Mouse (Mus musculus): ENCODE data around the gene Plet1. TPM values are rescaled to one million over a fixed set of nuclear protein-coding genes. Genes with fewer than 3 reads are reported as not detected.
A peak's percentile ranks its signal among the peaks of the same experiment; 100 is the strongest.

Plet1 gene
- polyA plus RNA-seq, 1 experiment from 2014 or later: 0.27 TPM

- ATAC-seq (no peak), DNase-seq (ENCODE audit: low spot score) (no peak)
- H3K4me2 ChIP-seq (ENCODE audit: low read length): no peak overlapping the region
- H3K27me3 ChIP-seq (replicated peaks; ENCODE audit: control insufficient read depth, insufficient read depth, low read length): no peaks in the 10 kb centered on the region
- no peak overlapping the region for H3K27ac ChIP-seq (ENCODE audit: low read depth, low read length)
- WGBS: 86% methylated on average over 2 of the region's 2 CpGs
- no peak overlapping the region for H3K4me3 ChIP-seq (ENCODE audit: low read depth, low read length)
- peaks cover 4% of the 10 kb centered on the region; the same call in 1 of the 2 replicates for H3K4me1 ChIP-seq (ENCODE audit: control insufficient read depth, insufficient read depth, low read length)
- no peak overlapping the region for H3K9ac ChIP-seq (ENCODE audit: low read length)
- no peaks in the 10 kb centered on the region for H3K9me3 ChIP-seq (replicated peaks; ENCODE audit: control insufficient read depth, low read length)
- no peaks in the 10 kb centered on the region for H3K36me3 ChIP-seq (ENCODE audit: control insufficient read depth, insufficient read depth, low read length)
Observed at GRCm38 (mm10) chr9:50553547-50553946, 59.2 kb downstream of the Plet1 start.

GRCm38 (mm10) chr9:50554241-50555093 lies 60.1 kb downstream of the Plet1 start, which contains the start of gene Il18:
Il18 (plus strand) TSS chr9:50554827.
- peak within 1 kb of the TSS; percentile 52 for H3K27ac ChIP-seq (ENCODE audit: low read depth, low read length)
- H3K9me3 ChIP-seq (replicated peaks; ENCODE audit: control insufficient read depth, low read length): no peaks in the 10 kb centered on the region

GRCm38 (mm10) chr9:50555094-50555446 lies 60.7 kb downstream of the Plet1 start, which contains the start of gene Bco2:
Bco2 (minus strand) TSS chr9:50555181.
- DNase-seq (ENCODE audit: low spot score) (no peak), ATAC-seq (peak; percentile 61)
- H3K9me3 ChIP-seq (replicated peaks; ENCODE audit: control insufficient read depth, low read length): no peaks in the 10 kb centered on the region
- peaks cover 4% of the 10 kb centered on the region; the same call in 1 of the 2 replicates for H3K4me1 ChIP-seq (ENCODE audit: control insufficient read depth, insufficient read depth, low read length)
- no peaks in the 10 kb centered on the region for H3K36me3 ChIP-seq (ENCODE audit: control insufficient read depth, insufficient read depth, low read length)
- H3K27me3 ChIP-seq (replicated peaks; ENCODE audit: control insufficient read depth, insufficient read depth, low read length): no peaks in the 10 kb centered on the region
- H3K9ac ChIP-seq (ENCODE audit: low read length): peak within 1 kb of the TSS; percentile 33
- WGBS: 3% methylated on average over 2 of the region's 2 CpGs
- H3K27ac ChIP-seq (ENCODE audit: low read depth, low read length): peak within 1 kb of the TSS; percentile 52
- H3K4me3 ChIP-seq (ENCODE audit: low read depth, low read length): peak within 1 kb of the TSS; percentile 7
- H3K4me2 ChIP-seq (ENCODE audit: low read length): peak within 1 kb of the TSS; percentile 40

More at GRCm38 (mm10) chr9:50554241-50555093, 60.1 kb downstream of the Plet1 start, which contains the start of gene Il18:
- Histone ChIP-seq H3K36me3 (ENCODE audit: control insufficient read depth, insufficient read depth, low read length) (no peaks in the 10 kb centered on the region), H3K9ac (ENCODE audit: low read length) (peak within 1 kb of the TSS; percentile 33), H3K27me3 (replicated peaks; ENCODE audit: control insufficient read depth, insufficient read depth, low read length) (no peaks in the 10 kb centered on the region), H3K4me1 (ENCODE audit: control insufficient read depth, insufficient read depth, low read length) (peaks cover 4% of the 10 kb centered on the region; the same call in 1 of the 2 replicates), H3K4me2 (ENCODE audit: low read length) (peak within 1 kb of the TSS; percentile 40), H3K4me3 (ENCODE audit: low read depth, low read length) (peak within 1 kb of the TSS; percentile 7)
- ATAC-seq (peak; percentile 97), DNase-seq (ENCODE audit: low spot score) (peak; percentile 90)
- WGBS: 11% methylated on average over 12 of the region's 12 CpGs

Other genes with a start within 250 kb of the Plet1 start
- 100 and 189 TPM in 2 replicates for gene Rpl10-ps3, start 149.6 kb upstream of the Plet1 start, polyA plus RNA-seq (2014; fragmentation: Nextera tagmentation; extraction: Ambion mirVana)
- 87.3 and 94.5 TPM in 2 replicates for gene Pts, start 34.2 kb downstream of the Plet1 start, polyA plus RNA-seq (2014; fragmentation: Nextera tagmentation; extraction: Ambion mirVana)
- gene Il18, start 60.3 kb downstream of the Plet1 start, polyA plus RNA-seq (2014; fragmentation: Nextera tagmentation; extraction: Ambion mirVana): 17.8 and 18.4 TPM in 2 replicates
- 0.60 and 0.63 TPM in 2 replicates for gene Bco2, start 60.7 kb downstream of the Plet1 start, polyA plus RNA-seq (2014; fragmentation: Nextera tagmentation; extraction: Ambion mirVana)
- gene Tex12, start 66.8 kb downstream of the Plet1 start, polyA plus RNA-seq (2014; fragmentation: Nextera tagmentation; extraction: Ambion mirVana): 0.25 TPM in 1 of 2 replicates, not detected in the other
- gene Sdhd, start 109.3 kb downstream of the Plet1 start, polyA plus RNA-seq (2014; fragmentation: Nextera tagmentation; extraction: Ambion mirVana): 261 and 273 TPM in 2 replicates
- 388 and 475 TPM in 2 replicates for gene Timm8b, start 109.4 kb downstream of the Plet1 start, polyA plus RNA-seq (2014; fragmentation: Nextera tagmentation; extraction: Ambion mirVana)
- gene Pih1d2, start 122.8 kb downstream of the Plet1 start, polyA plus RNA-seq (2014; fragmentation: Nextera tagmentation; extraction: Ambion mirVana): 5.1 and 5.8 TPM in 2 replicates
- 18.3 and 22.0 TPM in 2 replicates for gene Nkapd1, start 122.9 kb downstream of the Plet1 start, polyA plus RNA-seq (2014; fragmentation: Nextera tagmentation; extraction: Ambion mirVana)
- gene Dlat, start 165.3 kb downstream of the Plet1 start, polyA plus RNA-seq (2014; fragmentation: Nextera tagmentation; extraction: Ambion mirVana): 50.9 and 55.0 TPM in 2 replicates
- 21.6 and 27.1 TPM in 2 replicates for gene Dixdc1, start 245.0 kb downstream of the Plet1 start, polyA plus RNA-seq (2014; fragmentation: Nextera tagmentation; extraction: Ambion mirVana)